Mouse (Mus musculus) brain, embryonic 14.5 days (tissue): ENCODE measurements around the gene Cdca8.

ENCODE experiments used
- CTCF ChIP-seq: fragments of 200-500 bp; IDR thresholded peaks from 2 replicates; pipeline ENCODE4 v1.5.1; 2012; ENCODE audit warnings: inconsistent platforms, mild to moderate bottlenecking, moderate library complexity, borderline replicate concordance; ENCODE audit not compliant: insufficient read depth, insufficient read length; ENCODE audit errors: extremely low read depth
- POLR2A ChIP-seq: fragments of 200-500 bp; IDR thresholded peaks from 2 replicates; pipeline ENCODE4 v1.6.1; 2012; ENCODE audit warnings: mild to moderate bottlenecking, inconsistent platforms, borderline replicate concordance; ENCODE audit not compliant: poor library complexity, insufficient read depth, insufficient read length, severe bottlenecking; ENCODE audit errors: extremely low read depth

GRCm38 (mm10) chr4:124905971-124906822 is 32.9 kb downstream of the Cdca8 start:
- TF ChIP-seq POLR2A, result no peak
- TF ChIP-seq CTCF, result no peak
